Comparison of ENCODE assay signal across 16 mouse cellular contexts in the genomic region with DNA sequence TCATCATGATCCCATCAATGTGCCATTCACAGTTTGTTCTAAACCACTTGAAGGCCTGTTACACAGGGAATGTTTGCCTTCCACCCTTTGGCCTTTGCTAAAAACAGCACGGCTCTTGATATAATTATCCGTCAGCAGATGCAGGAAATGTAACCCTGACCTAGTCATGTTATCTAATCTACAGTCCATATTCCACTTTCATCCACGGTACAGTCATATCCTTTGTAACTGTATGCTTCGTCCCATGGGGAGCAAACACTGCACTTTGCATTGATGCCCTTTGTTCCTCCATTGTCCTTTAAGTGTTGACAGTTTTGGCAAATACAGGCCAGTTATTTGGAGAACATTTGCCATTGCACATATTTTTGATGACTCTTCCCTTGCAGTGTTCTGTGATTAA. TPM values are rescaled to one million over a fixed set of nuclear protein-coding genes. Genes with fewer than 3 reads are reported as not detected.
DNase-seq lines count a peak whose midpoint lies in the region; ATAC-seq and TF ChIP-seq lines count a peak whose summit lies in the region.
"Had no signal": no experiment of that assay in that cellular context is flagged by ENCODE, and none has a peak within 500 bp of the region (broad histone marks: within the 10 kb centered on the region; RNA-seq: fewer than 3 reads in every experiment).

No protein-coding gene starts in this region.

- WGBS in heart, embryonic 14.5 days: 5% methylated on average over 4 of the region's 4 CpGs
- 11% methylated on average over 4 of the region's 4 CpGs for WGBS in lung, postnatal 0 days
- WGBS in intestine, postnatal 0 days: 14% methylated on average over 4 of the region's 4 CpGs
- WGBS in forebrain, embryonic 12.5 days: 80% methylated on average over 4 of the region's 4 CpGs

- DNase-seq in heart, adult 8-10 months (ENCODE audit: low spot score): no peak
- no peak for DNase-seq in lung, postnatal 0 days (ENCODE audit: low spot score)
- DNase-seq in lung, postnatal 14 days: no peak
- no peak for DNase-seq in urinary bladder, postnatal 4 days (ENCODE audit: low spot score in 2 of 2)
- DNase-seq: cerebellum, adult 9-11 months; forebrain, postnatal 0 days; kidney, adult 18-20 months; lung, embryonic 14.5 days; right cerebral cortex, postnatal 25 days had no signal

- H3K9me3 ChIP-seq in heart, embryonic 14.5 days (ENCODE audit: control insufficient read depth, low read length): no peaks in the 10 kb centered on the region
- no peaks in the 10 kb centered on the region for H3K9me3 ChIP-seq in lung, postnatal 0 days (ENCODE audit: low read length)
- H3K9me3 ChIP-seq in intestine, postnatal 0 days (ENCODE audit: control insufficient read depth): no peaks in the 10 kb centered on the region
- H3K9me3 ChIP-seq in forebrain, embryonic 12.5 days: no peaks in the 10 kb centered on the region
- H3K9me3 ChIP-seq: hindbrain, embryonic 13.5 days; neural tube, embryonic 12.5 days had no signal

- H3K4me1 ChIP-seq in heart, embryonic 14.5 days (ENCODE audit: control insufficient read depth in 2 of 2, insufficient read depth in 2 of 2, low read length in 2 of 2): peaks cover 4 to 12% of the 10 kb centered on the region in 2 experiments
- no peaks in the 10 kb centered on the region; the same call in 1 of the 2 replicates for H3K4me1 ChIP-seq in lung, postnatal 0 days (ENCODE audit: insufficient read depth, low read depth, low read length)
- H3K4me1 ChIP-seq in intestine, postnatal 0 days (replicated peaks; ENCODE audit: control insufficient read depth, insufficient read depth, low read length): no peaks in the 10 kb centered on the region
- no peaks in the 10 kb centered on the region for H3K4me1 ChIP-seq in forebrain, embryonic 12.5 days
- H3K4me1 ChIP-seq: hindbrain, embryonic 13.5 days; neural tube, embryonic 12.5 days had no signal

- no peak overlapping the region for H3K4me2 ChIP-seq in heart, embryonic 14.5 days (ENCODE audit: low read length)
- no peak overlapping the region for H3K4me2 ChIP-seq in lung, postnatal 0 days (replicated peaks; ENCODE audit: low read depth, low read length)
- H3K4me2 ChIP-seq in intestine, postnatal 0 days (replicated peaks; ENCODE audit: low read depth): no peak overlapping the region
- no peak overlapping the region for H3K4me2 ChIP-seq in forebrain, embryonic 12.5 days
- H3K4me2 ChIP-seq: hindbrain, embryonic 13.5 days; lung, embryonic 14.5 days; neural tube, embryonic 12.5 days had no signal

- H3K36me3 ChIP-seq in heart, embryonic 14.5 days (ENCODE audit: control insufficient read depth, insufficient read depth, low read length): no peaks in the 10 kb centered on the region
- no peaks in the 10 kb centered on the region for H3K36me3 ChIP-seq in lung, postnatal 0 days (ENCODE audit: insufficient read depth, low read length)
- no peaks in the 10 kb centered on the region for H3K36me3 ChIP-seq in intestine, postnatal 0 days (ENCODE audit: control insufficient read depth, insufficient read depth)
- no peaks in the 10 kb centered on the region for H3K36me3 ChIP-seq in forebrain, embryonic 12.5 days (replicated peaks)
- H3K36me3 ChIP-seq: hindbrain, embryonic 13.5 days; neural tube, embryonic 12.5 days had no signal

- peak; percentile 59; the same call in 1 of the 2 replicates for ATAC-seq in heart, embryonic 14.5 days (ENCODE audit: insufficient number of reproducible peaks, insufficient read depth, low FRiP score, low read depth)
- no peak for ATAC-seq in lung, postnatal 0 days
- ATAC-seq in intestine, postnatal 0 days: peak; percentile 94
- no peak for ATAC-seq in forebrain, embryonic 12.5 days (ENCODE audit: low FRiP score)
- ATAC-seq: activated CD4-positive, CD25-positive, alpha-beta regulatory T cell, adult 4 months; forebrain, postnatal 0 days had no signal

- 0 out of 4 replicates have a peak overlapping the region, but pooled peaks of 1 of the 2 experiments have one; percentile 27 for H3K27ac ChIP-seq in heart, embryonic 14.5 days (replicated peaks in 1 of 2; ENCODE audit: control insufficient read depth in 1 of 2, insufficient read depth in 1 of 2, low read depth in 2 of 2, low read length in 2 of 2)
- H3K27ac ChIP-seq in lung, postnatal 0 days (ENCODE audit: low read length): no peak overlapping the region
- H3K27ac ChIP-seq in intestine, postnatal 0 days (ENCODE audit: low read depth, low read length): peak overlapping the region; percentile 51; the same call in 1 of the 2 replicates
- H3K27ac ChIP-seq in forebrain, embryonic 12.5 days: no peak overlapping the region
- H3K27ac ChIP-seq: hindbrain, embryonic 13.5 days; neural tube, embryonic 12.5 days had no signal

- peak; percentile 55 for TF ChIP-seq EP300 in lung, postnatal 0 days (IDR thresholded peaks at IDR 0.05)

- no peak overlapping the region for H3K4me3 ChIP-seq in heart, embryonic 14.5 days (ENCODE audit: control insufficient read depth in 1 of 2, insufficient read depth in 1 of 2, low read depth in 1 of 2, low read length in 2 of 2)
- H3K4me3 ChIP-seq in lung, postnatal 0 days (ENCODE audit: low read depth, low read length): no peak overlapping the region
- H3K4me3 ChIP-seq in intestine, postnatal 0 days (ENCODE audit: low read depth, low read length): no peak overlapping the region
- no peak overlapping the region for H3K4me3 ChIP-seq in forebrain, embryonic 12.5 days (replicated peaks)
- H3K4me3 ChIP-seq: erythroblast, embryonic 14.5 days; hindbrain, embryonic 13.5 days; neural tube, embryonic 12.5 days had no signal

- no peak for TF ChIP-seq CTCF in lung, postnatal 0 days (IDR thresholded peaks at IDR 0.05)
- TF ChIP-seq CTCF in intestine, postnatal 0 days (IDR thresholded peaks at IDR 0.05; ENCODE audit: low read depth): no peak

- no peak overlapping the region for H3K9ac ChIP-seq in heart, embryonic 14.5 days (ENCODE audit: low read length)
- no peak overlapping the region for H3K9ac ChIP-seq in lung, postnatal 0 days (replicated peaks; ENCODE audit: low read depth)
- H3K9ac ChIP-seq in intestine, postnatal 0 days (ENCODE audit: low read depth, low read length): no peak overlapping the region
- H3K9ac ChIP-seq in forebrain, embryonic 12.5 days: no peak overlapping the region
- H3K9ac ChIP-seq: forebrain, postnatal 0 days; hindbrain, embryonic 13.5 days; lung, embryonic 14.5 days; neural tube, embryonic 12.5 days had no signal

- H3K27me3 ChIP-seq in heart, embryonic 14.5 days (ENCODE audit: control insufficient read depth, insufficient read depth, low read length): peaks cover 11% of the 10 kb centered on the region; the same call in 1 of the 2 replicates
- no peaks in the 10 kb centered on the region for H3K27me3 ChIP-seq in lung, postnatal 0 days (replicated peaks; ENCODE audit: insufficient read depth, low read length)
- H3K27me3 ChIP-seq in intestine, postnatal 0 days (replicated peaks; ENCODE audit: control insufficient read depth, insufficient read depth, low read length): no peaks in the 10 kb centered on the region
- H3K27me3 ChIP-seq in forebrain, embryonic 12.5 days: 0 out of 2 replicates have a peak, but pooled peaks cover under 1% of the 10 kb centered on the region
- H3K27me3 ChIP-seq: hindbrain, embryonic 13.5 days; neural tube, embryonic 12.5 days had no signal

RNA-seq across cellular contexts. Expression of a gene that starts 7.1 kb away (rescaled TPM):
- 13.5 and 16.4 TPM in 2 replicates for polyA plus RNA-seq in heart, embryonic 14.5 days (2014; fragmentation: Nextera tagmentation; extraction: Ambion mirVana)
- 1 to 10 TPM; 2.9 to 9.8 (median 8.3) TPM for total RNA-seq in heart, adult 8-10 months (2022)
- polyA plus RNA-seq in lung, postnatal 0 days (2015; fragmentation: Nextera tagmentation; extraction: Ambion mirVana): 125 and 137 TPM in 2 replicates
- 26.7 and 33.5 TPM in 2 replicates for polyA plus RNA-seq in intestine, postnatal 0 days (2015; fragmentation: Nextera tagmentation; extraction: Ambion mirVana)
- 11.4 and 13.3 TPM in 2 replicates for polyA plus RNA-seq in forebrain, embryonic 12.5 days (2016; fragmentation: Nextera tagmentation; extraction: Ambion mirVana)
- polyA plus RNA-seq: erythroblast, embryonic 14.5 days had no signal

RNA-seq across cellular contexts. Expression of a gene that starts 21.6 kb away (rescaled TPM):
- 53.8 and 54.2 TPM in 2 replicates for polyA plus RNA-seq in heart, embryonic 14.5 days (2014; fragmentation: Nextera tagmentation; extraction: Ambion mirVana)
- 10 to 100 TPM; 44.4 to 64.9 (median 51.3) TPM for total RNA-seq in heart, adult 8-10 months (2022)
- polyA plus RNA-seq in lung, postnatal 0 days (2015; fragmentation: Nextera tagmentation; extraction: Ambion mirVana): 186 and 211 TPM in 2 replicates
- polyA plus RNA-seq in intestine, postnatal 0 days (2015; fragmentation: Nextera tagmentation; extraction: Ambion mirVana): 14.8 and 14.9 TPM in 2 replicates
- polyA plus RNA-seq in forebrain, embryonic 12.5 days (2016; fragmentation: Nextera tagmentation; extraction: Ambion mirVana): 27.3 and 27.8 TPM in 2 replicates

RNA-seq across cellular contexts. Expression of a gene that starts 28.4 kb away (rescaled TPM):
- polyA plus RNA-seq in heart, embryonic 14.5 days (2014; fragmentation: Nextera tagmentation; extraction: Ambion mirVana): 300 and 314 TPM in 2 replicates
- total RNA-seq in heart, adult 8-10 months (2022): 100 to 1,000 TPM; 248 to 275 (median 267) TPM
- polyA plus RNA-seq in lung, postnatal 0 days (2015; fragmentation: Nextera tagmentation; extraction: Ambion mirVana): 258 and 279 TPM in 2 replicates
- polyA plus RNA-seq in intestine, postnatal 0 days (2015; fragmentation: Nextera tagmentation; extraction: Ambion mirVana): 157 and 160 TPM in 2 replicates
- 377 and 388 TPM in 2 replicates for polyA plus RNA-seq in forebrain, embryonic 12.5 days (2016; fragmentation: Nextera tagmentation; extraction: Ambion mirVana)

RNA-seq across cellular contexts. Expression of a gene that starts 35.6 kb away (rescaled TPM):
- 653 and 768 TPM in 2 replicates for polyA plus RNA-seq in heart, embryonic 14.5 days (2014; fragmentation: Nextera tagmentation; extraction: Ambion mirVana)
- 100 to 1,000 TPM; 691 to 822 (median 750) TPM for total RNA-seq in heart, adult 8-10 months (2022)
- 906 and 1,023 TPM in 2 replicates for polyA plus RNA-seq in lung, postnatal 0 days (2015; fragmentation: Nextera tagmentation; extraction: Ambion mirVana)
- 831 and 858 TPM in 2 replicates for polyA plus RNA-seq in intestine, postnatal 0 days (2015; fragmentation: Nextera tagmentation; extraction: Ambion mirVana)
- 686 and 713 TPM in 2 replicates for polyA plus RNA-seq in forebrain, embryonic 12.5 days (2016; fragmentation: Nextera tagmentation; extraction: Ambion mirVana)

RNA-seq across cellular contexts. Expression of a gene that starts 35.6 kb away (rescaled TPM):
- polyA plus RNA-seq in heart, embryonic 14.5 days (2014; fragmentation: Nextera tagmentation; extraction: Ambion mirVana): 628 and 707 TPM in 2 replicates
- total RNA-seq in heart, adult 8-10 months (2022): 100 to 1,000 TPM; 676 to 749 (median 700) TPM
- polyA plus RNA-seq in lung, postnatal 0 days (2015; fragmentation: Nextera tagmentation; extraction: Ambion mirVana): 455 and 501 TPM in 2 replicates
- polyA plus RNA-seq in intestine, postnatal 0 days (2015; fragmentation: Nextera tagmentation; extraction: Ambion mirVana): 503 and 513 TPM in 2 replicates
- 371 and 397 TPM in 2 replicates for polyA plus RNA-seq in forebrain, embryonic 12.5 days (2016; fragmentation: Nextera tagmentation; extraction: Ambion mirVana)

Comparison
In these comparisons a context has a peak if more than half of its experiments do, and no peak if none do; other contexts are left out.
1. ATAC-seq: peak in heart, embryonic 14.5 days (single experiment) and intestine, postnatal 0 days (single experiment); none in lung, postnatal 0 days (single experiment) and forebrain, embryonic 12.5 days (single experiment).